Mouse (Mus musculus) liver, embryonic 15.5 days (tissue): Measurements from ENCODE around the gene Gnaq. TPM values are rescaled to one million over a fixed set of nuclear protein-coding genes. Genes with fewer than 3 reads are reported as not detected.

Experiments
- ATAC-seq: fragments of 200-750 bp; cut with Nextera tagmentation; 2 replicates; pipeline ENCODE4 v1.8.0; 2017; ENCODE audit warnings: moderate number of reproducible peaks, mild to moderate bottlenecking, moderate library complexity; ENCODE audit not compliant: insufficient read depth
- H3K27ac ChIP-seq: fragments of 300-500 bp; sonication (generic); replicated peaks from 2 replicates; pipeline ENCODE4 v1.5.1; 2015; ENCODE audit warnings: mild to moderate bottlenecking, inconsistent platforms
- H3K27me3 ChIP-seq: fragments of 300-500 bp; sonication (generic); 2 replicates; pipeline ENCODE4 v1.6.1; 2015; ENCODE audit warnings: mild to moderate bottlenecking, inconsistent platforms
- H3K36me3 ChIP-seq: fragments of 300-500 bp; sonication (generic); replicated peaks from 2 replicates; pipeline ENCODE4 v1.6.1; 2015; ENCODE audit warnings: moderate library complexity, mild to moderate bottlenecking, inconsistent platforms
- H3K4me1 ChIP-seq: fragments of 300-500 bp; sonication (generic); replicated peaks from 2 replicates; pipeline ENCODE4 v1.6.1; 2015; ENCODE audit warnings: inconsistent platforms
- H3K4me2 ChIP-seq: fragments of 300-500 bp; sonication (generic); 2 replicates; pipeline ENCODE4 v1.6.1; 2015; ENCODE audit warnings: moderate library complexity, mild to moderate bottlenecking, inconsistent platforms
- H3K4me3 ChIP-seq: fragments of 300-500 bp; sonication (generic); replicated peaks from 2 replicates; pipeline ENCODE4 v1.5.1; 2015; ENCODE audit warnings: mild to moderate bottlenecking, inconsistent platforms
- H3K9ac ChIP-seq: fragments of 300-500 bp; sonication (generic); 2 replicates; pipeline ENCODE4 v1.6.1; 2015; ENCODE audit warnings: moderate library complexity, mild to moderate bottlenecking, inconsistent platforms
- H3K9me3 ChIP-seq: fragments of 300-500 bp; sonication (generic); replicated peaks from 2 replicates; pipeline ENCODE4 v1.6.1; 2016; ENCODE audit warnings: inconsistent platforms
- WGBS: fragments of 180-500 bp; shearing (Covaris S2); methylation state at CpG from one replicate; pipeline ENCODE4 v1.1.7; 2015; ENCODE audit warnings: mixed read lengths; ENCODE audit not compliant: insufficient replicate concordance; 5-methylcytosine and 5-hydroxymethylcytosine counted together
- polyA plus RNA-seq: library from polyadenylated mRNA; unstranded; fragments of >200 nt; fragmentation: Nextera tagmentation; extraction: Ambion mirVana; gene quantifications from 2 replicates; pipeline ENCODE4 v1.2.1, GENCODE M21; 2015

The Gnaq gene
- polyA plus RNA-seq, 1 experiment from 2014 or later, result 3.9 TPM

GRCm38 (mm10) chr19:16285051-16286028, 152.7 kb downstream of the Gnaq start:
- WGBS, result 60% methylated on average over 11 of the region's 11 CpGs
- Histone ChIP-seq H3K4me2 (no peak overlapping the region), H3K27ac (no peak overlapping the region), H3K4me1 (peaks cover 35% of the 10 kb centered on the region), H3K9me3 (no peaks in the 10 kb centered on the region), H3K4me3 (no peak overlapping the region), H3K36me3 (no peaks in the 10 kb centered on the region), H3K27me3 (no peaks in the 10 kb centered on the region), H3K9ac (no peak overlapping the region)
- ATAC-seq, result no peak

- Histone ChIP-seq H3K9me3 (no peaks in the 10 kb centered on the region), H3K4me1 (peaks cover 43% of the 10 kb centered on the region), H3K4me2 (no peak overlapping the region)
These were observed 154.0 kb downstream of the Gnaq start for GRCm38 (mm10) chr19:16286451-16287175.

GRCm38 (mm10) chr19:16287307-16287706, 154.7 kb downstream of the Gnaq start:
- ATAC-seq, result no peak
- Histone ChIP-seq H3K4me2 (no peak overlapping the region), H3K9ac (no peak overlapping the region), H3K9me3 (no peaks in the 10 kb centered on the region), H3K4me1 (peaks cover 48% of the 10 kb centered on the region), H3K36me3 (no peaks in the 10 kb centered on the region), H3K27ac (no peak overlapping the region), H3K27me3 (no peaks in the 10 kb centered on the region), H3K4me3 (no peak overlapping the region)
- 48% methylated on average over 4 of the region's 4 CpGs for WGBS

More at GRCm38 (mm10) chr19:16286451-16287175, 154.0 kb downstream of the Gnaq start:
- Histone ChIP-seq H3K36me3 (no peaks in the 10 kb centered on the region), H3K9ac (no peak overlapping the region), H3K27me3 (no peaks in the 10 kb centered on the region), H3K4me3 (no peak overlapping the region), H3K27ac (peak overlapping the region; percentile 48; the same call in 1 of the 2 replicates)
- ATAC-seq, result peak; percentile 69
- 12% methylated on average over 10 of the region's 10 CpGs for WGBS

- H3K27ac ChIP-seq, result no peak overlapping the region
- peaks cover 52% of the 10 kb centered on the region for H3K4me1 ChIP-seq
These were observed 155.3 kb downstream of the Gnaq start for GRCm38 (mm10) chr19:16287971-16288370.

GRCm38 (mm10) chr19:16291088-16291487, 158.5 kb downstream of the Gnaq start:
- Histone ChIP-seq H3K9ac (no peak overlapping the region), H3K27ac (no peak overlapping the region), H3K4me2 (no peak overlapping the region), H3K4me1 (peaks cover 29% of the 10 kb centered on the region), H3K9me3 (no peaks in the 10 kb centered on the region), H3K27me3 (no peaks in the 10 kb centered on the region), H3K4me3 (no peak overlapping the region), H3K36me3 (no peaks in the 10 kb centered on the region)
- 43% methylated on average over 3 of the region's 3 CpGs for WGBS
- no peak for ATAC-seq

More at GRCm38 (mm10) chr19:16287971-16288370, 155.3 kb downstream of the Gnaq start:
- H3K9ac ChIP-seq, result no peak overlapping the region
- WGBS, result 82% methylated on average over 7 of the region's 7 CpGs
- ATAC-seq, result no peak
- H3K36me3 ChIP-seq, result no peaks in the 10 kb centered on the region
- no peaks in the 10 kb centered on the region for H3K9me3 ChIP-seq
- H3K4me3 ChIP-seq, result no peak overlapping the region
- H3K27me3 ChIP-seq, result no peaks in the 10 kb centered on the region
- H3K4me2 ChIP-seq, result no peak overlapping the region

- peaks cover 20% of the 10 kb centered on the region for H3K4me1 ChIP-seq
- no peaks in the 10 kb centered on the region for H3K36me3 ChIP-seq
- no peak for ATAC-seq
- WGBS, result 72% methylated on average over 2 of the region's 2 CpGs
- H3K9me3 ChIP-seq, result no peaks in the 10 kb centered on the region
- no peak overlapping the region for H3K27ac ChIP-seq
- H3K4me2 ChIP-seq, result no peak overlapping the region
- no peak overlapping the region for H3K9ac ChIP-seq
- no peak overlapping the region for H3K4me3 ChIP-seq
- no peaks in the 10 kb centered on the region for H3K27me3 ChIP-seq
These were observed 159.5 kb downstream of the Gnaq start for GRCm38 (mm10) chr19:16292056-16292608.

GRCm38 (mm10) chr19:16292978-16293377, 160.3 kb downstream of the Gnaq start:
- no peak overlapping the region for H3K4me3 ChIP-seq
- no peak overlapping the region for H3K9ac ChIP-seq
- WGBS, result 73% methylated on average over 1 of the region's 1 CpGs
- H3K27ac ChIP-seq, result no peak overlapping the region
- no peak for ATAC-seq
- peaks cover 18% of the 10 kb centered on the region for H3K4me1 ChIP-seq
- H3K4me2 ChIP-seq, result no peak overlapping the region
- H3K9me3 ChIP-seq, result no peaks in the 10 kb centered on the region
- no peaks in the 10 kb centered on the region for H3K36me3 ChIP-seq
- no peaks in the 10 kb centered on the region for H3K27me3 ChIP-seq

- no peak overlapping the region for H3K27ac ChIP-seq
- H3K4me3 ChIP-seq, result no peak overlapping the region
- no peaks in the 10 kb centered on the region for H3K4me1 ChIP-seq
- no peaks in the 10 kb centered on the region for H3K27me3 ChIP-seq
- WGBS, result 37% methylated on average over 4 of the region's 4 CpGs
- no peaks in the 10 kb centered on the region for H3K9me3 ChIP-seq
- H3K36me3 ChIP-seq, result no peaks in the 10 kb centered on the region
- H3K4me2 ChIP-seq, result no peak overlapping the region
- no peak for ATAC-seq
- no peak overlapping the region for H3K9ac ChIP-seq
These were observed 167.8 kb downstream of the Gnaq start for GRCm38 (mm10) chr19:16300413-16300812.

GRCm38 (mm10) chr19:16301336-16301735, 168.7 kb downstream of the Gnaq start:
- ATAC-seq, result no peak
- Histone ChIP-seq H3K9me3 (no peaks in the 10 kb centered on the region), H3K4me1 (no peaks in the 10 kb centered on the region), H3K4me3 (no peak overlapping the region), H3K27ac (no peak overlapping the region), H3K27me3 (no peaks in the 10 kb centered on the region), H3K36me3 (no peaks in the 10 kb centered on the region), H3K4me2 (no peak overlapping the region), H3K9ac (no peak overlapping the region)
- 62% methylated on average over 7 of the region's 7 CpGs for WGBS

GRCm38 (mm10) chr19:16309031-16309430, 176.4 kb downstream of the Gnaq start:
- Histone ChIP-seq H3K4me2 (no peak overlapping the region), H3K4me3 (no peak overlapping the region), H3K27ac (no peak overlapping the region), H3K27me3 (no peaks in the 10 kb centered on the region), H3K4me1 (no peaks in the 10 kb centered on the region), H3K9me3 (no peaks in the 10 kb centered on the region), H3K9ac (no peak overlapping the region), H3K36me3 (no peaks in the 10 kb centered on the region)
- ATAC-seq, result no peak

GRCm38 (mm10) chr19:16314295-16314821, 181.7 kb downstream of the Gnaq start:
- Histone ChIP-seq H3K4me2 (no peak overlapping the region), H3K4me3 (no peak overlapping the region), H3K36me3 (no peaks in the 10 kb centered on the region), H3K9me3 (no peaks in the 10 kb centered on the region), H3K9ac (no peak overlapping the region), H3K27me3 (no peaks in the 10 kb centered on the region), H3K4me1 (peaks cover 3% of the 10 kb centered on the region; the same call in 1 of the 2 replicates), H3K27ac (no peak overlapping the region)
- WGBS, result 64% methylated on average over 4 of the region's 4 CpGs
- ATAC-seq, result no peak
